Mouse (Mus musculus) CH12.LX (cell line): ENCODE measurements at regions not wholly inside any gene's neighbourhood (a gene's known extent, or its start where the extent isn't known, plus 50 kb on each side); places are given as distances from the start of the nearest gene placed in this dataset.

Source experiments
- CTCF ChIP-seq, 2 experiments: IDR thresholded peaks in 1 of 2; conservative IDR thresholded peaks in 1 of 2; 2 replicates each; pipeline ENCODE4 v1.5.1; 2011 to 2012; ENCODE audit warnings: low read depth in 2 of 2, low read length in 2 of 2, improper control_type of control experiment in 1 of 2, inconsistent platforms in 1 of 2, mild to moderate bottlenecking in 1 of 2, moderate library complexity in 1 of 2
- MAX ChIP-seq: IDR thresholded peaks from 2 replicates; pipeline ENCODE4 v1.6.1; 2011; ENCODE audit warnings: low read length, improper control_type of control experiment

DNA sequence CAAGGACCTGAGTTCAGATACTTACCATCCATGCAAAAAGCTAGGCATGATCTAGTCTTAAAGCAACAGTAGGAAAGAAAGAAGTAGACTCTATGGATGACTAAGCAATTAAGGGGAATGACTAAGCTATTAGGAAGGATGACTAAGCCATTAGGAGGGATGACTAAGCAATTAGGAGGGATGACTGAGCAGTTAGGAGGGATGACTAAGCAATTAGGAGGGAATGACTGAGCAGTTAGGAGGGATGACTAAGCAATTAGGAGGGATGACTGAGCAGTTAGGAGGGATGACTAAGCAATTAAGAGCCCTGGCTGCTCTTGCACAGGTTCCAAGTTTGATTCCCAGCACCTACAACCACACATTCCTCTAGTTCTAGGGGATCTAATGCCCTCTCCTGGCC is 113.9 kb downstream of the Nxnl2 start:
- TF ChIP-seq MAX, result no peak
- TF ChIP-seq CTCF (conservative IDR thresholded peaks at IDR 0.05 in 1 of 2, IDR thresholded peaks at IDR 0.05 in 1 of 2; ENCODE audit: low read depth in 2 of 2, low read length in 2 of 2), result no peak
